Mouse (Mus musculus): ENCODE data around the gene Sh3pxd2b. TPM values are rescaled to one million over a fixed set of nuclear protein-coding genes. Genes with fewer than 3 reads are reported as not detected.

The Sh3pxd2b gene
- total and polyA plus RNA-seq, 3 experiments, result 2.4 to 13.2 (median 6.7) TPM

- no peak overlapping the region for H3K27ac ChIP-seq (ENCODE audit: insufficient read depth, low read depth)
- no peak overlapping the region for H3K4me2 ChIP-seq (ENCODE audit: insufficient read depth, low read depth, poor library complexity, severe bottlenecking)
- H3K27me3 ChIP-seq (replicated peaks), result peaks cover 50% of the 10 kb centered on the region
- dilution Hi-C loops (cut with MboI; ENCODE audit: extremely low pct_ligation_motif_present, extremely low pct_unique_long_range_greater_than_20kb, low sequenced_read_pairs), result no loop called here
- in situ Hi-C loops (cut with MboI; ENCODE audit: low pct_ligation_motif_present, low pct_unique_long_range_greater_than_20kb, low sequenced_read_pairs), result no loop called here
- no peak overlapping the region for H3K9ac ChIP-seq (ENCODE audit: insufficient read depth, low read depth)
- no peak for TF ChIP-seq UBTF (IDR thresholded peaks at IDR 0.05; ENCODE audit: low read depth, low read length)
- TF ChIP-seq TCF12 (IDR thresholded peaks at IDR 0.05; ENCODE audit: low read depth, low read length), result no peak
- no peak for TF ChIP-seq MEF2A (IDR thresholded peaks at IDR 0.05; ENCODE audit: borderline replicate concordance, low read depth, low read length)
- TF ChIP-seq USF1 (IDR thresholded peaks at IDR 0.05; ENCODE audit: low read depth, low read length), result no peak
- TF ChIP-seq CHD1 (IDR thresholded peaks at IDR 0.05; ENCODE audit: low read depth, low read length), result no peak
- TF ChIP-seq SMC3 (IDR thresholded peaks at IDR 0.05; ENCODE audit: low read depth, low read length), result no peak
- no peak for TF ChIP-seq ZMIZ1 (IDR thresholded peaks at IDR 0.05; ENCODE audit: low read depth, low read length)
- no peak for TF ChIP-seq TBP (conservative IDR thresholded peaks at IDR 0.05; ENCODE audit: low read depth, low read length)
- no peak for TF ChIP-seq RAD21 (IDR thresholded peaks at IDR 0.05; ENCODE audit: low read depth, low read length)
- TF ChIP-seq POLR2AphosphoS2 (IDR thresholded peaks at IDR 0.05; ENCODE audit: low read depth, low read length), result no peak
- no peak for TF ChIP-seq ZKSCAN1 (IDR thresholded peaks at IDR 0.05; ENCODE audit: borderline replicate concordance, low read depth, low read length)
- TF ChIP-seq RCOR1 (conservative IDR thresholded peaks at IDR 0.05; ENCODE audit: low read depth, low read length), result no peak
- no peak for TF ChIP-seq MXI1 (IDR thresholded peaks at IDR 0.05; ENCODE audit: low read depth, low read length)
- TF ChIP-seq PAX5 (IDR thresholded peaks at IDR 0.05; ENCODE audit: low read length), result no peak
- TF ChIP-seq ETS1 (conservative IDR thresholded peaks at IDR 0.05; ENCODE audit: low read depth, low read length), result no peak
- TF ChIP-seq BHLHE40 (IDR thresholded peaks at IDR 0.05; ENCODE audit: low read depth, low read length), result no peak
- no peak for TF ChIP-seq SIN3A (IDR thresholded peaks at IDR 0.05; ENCODE audit: low read length)
- no peak for TF ChIP-seq ZNF384 (IDR thresholded peaks at IDR 0.05; ENCODE audit: low read depth, low read length)
- no peak for TF ChIP-seq KAT2A (IDR thresholded peaks at IDR 0.05; ENCODE audit: insufficient replicate concordance, low read length)
- no peaks in the 10 kb centered on the region for H3K79me2 ChIP-seq (replicated peaks; ENCODE audit: control insufficient read depth, extremely low read depth, insufficient read depth, poor library complexity, severe bottlenecking)
- no peak for DNase-seq (ENCODE audit: extremely low read depth)
- peaks cover 4% of the 10 kb centered on the region for H3K9me3 ChIP-seq (replicated peaks; ENCODE audit: low read length)
- H3K4me3 ChIP-seq (replicated peaks in 1 of 3; ENCODE audit: low read depth in 2 of 3, low read length in 2 of 3, poor library complexity in 1 of 3), result no peak overlapping the region
- peaks cover 0 to 15% of the 10 kb centered on the region in 2 experiments; a peak in 2 of 4 replicates for H3K4me1 ChIP-seq (ENCODE audit: control insufficient read depth in 1 of 2, insufficient read depth in 2 of 2)
- no peaks in the 10 kb centered on the region for H3K36me3 ChIP-seq (replicated peaks in 1 of 2; ENCODE audit: control insufficient read depth in 1 of 2, insufficient read depth in 1 of 2, low read length in 1 of 2)
These were observed 4.3 kb upstream of the Sh3pxd2b start for GRCm38 (mm10) chr11:32343350-32343749.

GRCm38 (mm10) chr11:32345504-32346297 lies 1.9 kb upstream of the Sh3pxd2b start:
- dilution Hi-C loops (cut with MboI; ENCODE audit: extremely low pct_ligation_motif_present, extremely low pct_unique_long_range_greater_than_20kb, low sequenced_read_pairs) (no loop called here), in situ Hi-C loops (cut with MboI; ENCODE audit: low pct_ligation_motif_present, low pct_unique_long_range_greater_than_20kb, low sequenced_read_pairs) (no loop called here)
- Histone ChIP-seq H3K4me3 (replicated peaks in 1 of 3; ENCODE audit: low read depth in 2 of 3, low read length in 2 of 3, poor library complexity in 1 of 3) (no peak overlapping the region), H3K27ac (ENCODE audit: insufficient read depth, low read depth) (no peak overlapping the region), H3K27me3 (replicated peaks) (peaks cover 37% of the 10 kb centered on the region), H3K36me3 (replicated peaks in 1 of 2; ENCODE audit: control insufficient read depth in 1 of 2, insufficient read depth in 1 of 2, low read length in 1 of 2) (peaks cover 0 to 5% of the 10 kb centered on the region in 2 experiments), H3K79me2 (replicated peaks; ENCODE audit: control insufficient read depth, extremely low read depth, insufficient read depth, poor library complexity, severe bottlenecking) (no peaks in the 10 kb centered on the region), H3K9me3 (replicated peaks; ENCODE audit: low read length) (peaks cover 4% of the 10 kb centered on the region), H3K4me1 (ENCODE audit: control insufficient read depth in 1 of 2, insufficient read depth in 2 of 2) (peaks cover 10 to 37% of the 10 kb centered on the region in 2 experiments), H3K4me2 (ENCODE audit: insufficient read depth, low read depth, poor library complexity, severe bottlenecking) (no peak overlapping the region), H3K9ac (ENCODE audit: insufficient read depth, low read depth) (no peak overlapping the region)
- TF ChIP-seq EP300 (IDR thresholded peaks at IDR 0.05; ENCODE audit: low read length) (no peak), KAT2A (IDR thresholded peaks at IDR 0.05; ENCODE audit: insufficient replicate concordance, low read length) (no peak), UBTF (IDR thresholded peaks at IDR 0.05; ENCODE audit: low read depth, low read length) (no peak), ELF1 (IDR thresholded peaks at IDR 0.05; ENCODE audit: low read depth, low read length) (no peak), E2F4 (IDR thresholded peaks at IDR 0.05; ENCODE audit: insufficient replicate concordance, low read depth, low read length) (no peak), GABPA (IDR thresholded peaks at IDR 0.05; ENCODE audit: insufficient replicate concordance, low read depth, low read length) (no peak), ZNF384 (IDR thresholded peaks at IDR 0.05; ENCODE audit: low read depth, low read length) (no peak), JUN (IDR thresholded peaks at IDR 0.05; ENCODE audit: insufficient read depth, low read depth, low read length) (no peak), NRF1 (IDR thresholded peaks at IDR 0.05; ENCODE audit: low read depth, low read length) (no peak), NELFE (IDR thresholded peaks at IDR 0.05; ENCODE audit: low read depth, low read length) (no peak), SIN3A (IDR thresholded peaks at IDR 0.05; ENCODE audit: low read length) (no peak), MEF2A (IDR thresholded peaks at IDR 0.05; ENCODE audit: borderline replicate concordance, low read depth, low read length) (no peak)
- no peak for DNase-seq (ENCODE audit: extremely low read depth)
